ENCODE assay signal across 8 mouse cellular contexts in the genomic region with DNA sequence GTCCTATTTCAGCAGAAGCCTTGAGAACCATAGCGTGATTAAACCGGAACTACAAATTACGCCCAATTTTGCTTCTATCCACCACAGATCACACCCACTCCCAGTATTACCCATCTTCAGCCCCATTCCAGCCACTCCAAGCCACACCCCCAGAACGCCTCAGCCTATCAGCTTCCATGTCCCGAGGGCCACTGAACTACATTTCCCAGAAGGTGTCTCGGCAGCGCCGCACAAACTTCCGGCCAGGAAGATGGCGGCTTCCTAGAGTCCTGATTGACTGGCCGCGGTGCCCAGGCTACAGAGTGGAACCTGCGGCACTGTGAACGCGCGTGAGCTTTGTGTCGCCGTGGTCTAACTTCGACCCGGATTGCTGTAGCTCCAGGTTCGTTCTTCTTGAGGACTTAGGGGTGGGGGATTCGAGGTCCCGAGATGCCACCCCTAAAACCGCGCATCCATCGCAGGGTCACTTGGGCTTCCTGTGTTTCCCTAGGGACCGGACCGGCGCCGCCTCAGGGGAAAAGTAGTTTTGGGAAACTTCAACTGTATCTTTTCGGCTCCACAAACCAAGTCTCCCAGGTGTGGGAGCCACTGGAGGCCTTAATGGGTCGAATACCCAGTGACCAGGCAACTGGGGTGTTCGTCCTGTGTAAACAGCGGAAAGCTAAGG. TPM values are rescaled to one million over a fixed set of nuclear protein-coding genes. Genes with fewer than 3 reads are reported as not detected.
DNase-seq lines count a peak whose midpoint lies in the region; ATAC-seq and TF ChIP-seq lines count a peak whose summit lies in the region.

Gene Babam1 (plus strand): TSS at position 223 of the 667 bp plus-strand sequence.

- H3K36me3 ChIP-seq in forebrain, postnatal 0 days (ENCODE audit: insufficient read depth): peaks cover 7% of the 10 kb centered on the region
- H3K36me3 ChIP-seq in lung, embryonic 15.5 days: peaks cover 16% of the 10 kb centered on the region

- H3K27ac ChIP-seq in cerebellum, adult 2 months (ENCODE audit: insufficient read depth, low read length): peak within 1 kb of the TSS; percentile 80
- H3K27ac ChIP-seq in forebrain, postnatal 0 days (ENCODE audit: low read depth, low read length): peak within 1 kb of the TSS; percentile 60
- peak within 1 kb of the TSS; percentile 80 for H3K27ac ChIP-seq in lung, embryonic 15.5 days

- no peaks in the 10 kb centered on the region for H3K27me3 ChIP-seq in cerebellum, adult 2 months (ENCODE audit: control insufficient read depth, insufficient read depth, low read length)
- no peaks in the 10 kb centered on the region for H3K27me3 ChIP-seq in forebrain, postnatal 0 days (ENCODE audit: insufficient read depth, low read length)
- no peaks in the 10 kb centered on the region for H3K27me3 ChIP-seq in lung, embryonic 15.5 days

- no peaks in the 10 kb centered on the region for H3K9me3 ChIP-seq in forebrain, postnatal 0 days (ENCODE audit: low read length)
- no peaks in the 10 kb centered on the region for H3K9me3 ChIP-seq in lung, embryonic 15.5 days

- H3K4me1 ChIP-seq in cerebellum, adult 2 months (ENCODE audit: control insufficient read depth, insufficient read depth, low read length): 0 out of 2 replicates have a peak, but pooled peaks cover 3% of the 10 kb centered on the region
- H3K4me1 ChIP-seq in forebrain, postnatal 0 days (ENCODE audit: insufficient read depth): peaks cover 6% of the 10 kb centered on the region
- H3K4me1 ChIP-seq in lung, embryonic 15.5 days: peaks cover 14% of the 10 kb centered on the region

- peak; percentile 100 for ATAC-seq in forebrain, postnatal 0 days
- ATAC-seq in lung, embryonic 15.5 days (ENCODE audit: borderline replicate concordance, extremely low read depth, low FRiP score, low TSS enrichment): peak; percentile 96

- peak within 1 kb of the TSS; percentile 86 for H3K4me2 ChIP-seq in forebrain, postnatal 0 days (ENCODE audit: low read depth)
- peak within 1 kb of the TSS; percentile 80 for H3K4me2 ChIP-seq in lung, embryonic 15.5 days

- no peak for TF ChIP-seq CTCF in cerebellum, adult 2 months (IDR thresholded peaks at IDR 0.05; ENCODE audit: borderline replicate concordance, insufficient read depth, low read depth, low read length)
- 0 out of 2 replicates have a peak, but pooled peaks have one; percentile 8 for TF ChIP-seq CTCF in forebrain, postnatal 0 days (IDR thresholded peaks at IDR 0.05; ENCODE audit: low read depth)

- peak; percentile 81; the same call in 1 of the 2 replicates for TF ChIP-seq POLR2A in cerebellum, adult 2 months (IDR thresholded peaks at IDR 0.05; ENCODE audit: borderline replicate concordance, insufficient read depth, low read length)

- H3K9ac ChIP-seq in forebrain, postnatal 0 days: peak within 1 kb of the TSS; percentile 68
- H3K9ac ChIP-seq in lung, embryonic 15.5 days: peak within 1 kb of the TSS; percentile 66

- under 1% methylated on average over 34 of the region's 34 CpGs for WGBS in cerebellum, adult 2 months
- WGBS in forebrain, postnatal 0 days: 1% methylated on average over 34 of the region's 34 CpGs
- WGBS in lung, embryonic 15.5 days: under 1% methylated on average over 34 of the region's 34 CpGs

- peak; percentile 99 for DNase-seq in MEL-GATA-1-ER (ENCODE audit: extremely low read depth, low read depth)
- peak; percentile 93 to 98 for DNase-seq in cerebellum, adult 2 months
- peak; percentile 96 for DNase-seq in forebrain, postnatal 0 days
- DNase-seq in heart, postnatal 4 days: peak; percentile 93
- DNase-seq in layer of hippocampus, adult 8-10 months (ENCODE audit: low spot score in 2 of 2): peak; percentile 94 to 96
- peak; percentile 94 for DNase-seq in ovary, adult 18-20 months (ENCODE audit: low spot score)
- peak; percentile 92 for DNase-seq in thymus, postnatal 0 days (ENCODE audit: low spot score)

- H3K4me3 ChIP-seq in cerebellum, adult 2 months (replicated peaks; ENCODE audit: insufficient read depth, low read depth, low read length): peak within 1 kb of the TSS; percentile 77
- H3K4me3 ChIP-seq in forebrain, postnatal 0 days (ENCODE audit: low read depth, low read length): peak within 1 kb of the TSS; percentile 73
- H3K4me3 ChIP-seq in lung, embryonic 15.5 days: peak within 1 kb of the TSS; percentile 63

RNA-seq across cellular contexts. Expression of gene Babam1, which starts in this region (rescaled TPM):
- polyA plus RNA-seq in cerebellum, adult 2 months (2012; rRNA removed): 163 and 179 TPM in 2 replicates
- 87.2 and 94.0 TPM in 2 replicates for total RNA-seq in forebrain, postnatal 0 days (2014; rRNA removed)
- polyA plus RNA-seq in forebrain, postnatal 0 days (2015; fragmentation: Nextera tagmentation; extraction: Ambion mirVana): 98.9 and 107 TPM in 2 replicates
- total RNA-seq in heart, postnatal 4 days (2021): 10 to 100 TPM; 69.4 to 70.7 TPM
- total RNA-seq in layer of hippocampus, adult 8-10 months (2022): 100 to 1,000 TPM in 3 of 4 experiments, 10 to 100 TPM in 1; 95.9 to 110 (median 108) TPM
- 109 and 112 TPM in 2 replicates for polyA plus RNA-seq in lung, embryonic 15.5 days (2015; fragmentation: Nextera tagmentation; extraction: Ambion mirVana)
- polyA plus RNA-seq in thymus, postnatal 0 days (2015; fragmentation: Nextera tagmentation; extraction: Ambion mirVana): 83.2 and 87.4 TPM in 2 replicates

Comparison
In these comparisons a context has a peak if more than half of its experiments do, and no peak if none do; other contexts are left out.
1. Peak in every context shown above with its lines: DNase-seq, ATAC-seq, H3K4me3 ChIP-seq and H3K27ac ChIP-seq.